Mouse (Mus musculus): Measurements from ENCODE around the gene Frat2. TPM values are rescaled to one million over a fixed set of nuclear protein-coding genes. Genes with fewer than 3 reads are reported as not detected.
"Not testable (repeated sequence)": the region's sequence is repeated elsewhere in the genome, so short reads cannot be mapped to it uniquely, and the experiment has no call there.

Frat2 gene
- polyA plus RNA-seq, 1 experiment, result 62.2 TPM

GRCm38 (mm10) chr19:41857086-41857762 is 9.3 kb upstream of the Frat2 start:
- H3K4me3 ChIP-seq (ENCODE audit: low read depth, low read length), result peak overlapping the region; percentile 14; the same call in 1 of the 2 replicates
- peaks cover 15% of the 10 kb centered on the region; the same call in 1 of the 2 replicates for H3K4me1 ChIP-seq (ENCODE audit: control insufficient read depth, insufficient read depth, insufficient read length, low read length)
- TF ChIP-seq POLR2A (IDR thresholded peaks at IDR 0.05; ENCODE audit: low read depth, low read length), result 0 out of 2 replicates have a peak, but pooled peaks have one; percentile 9
- TF ChIP-seq CTCF (IDR thresholded peaks at IDR 0.05; ENCODE audit: extremely low read depth, insufficient read length, insufficient replicate concordance, low read depth, low read length), result no peak
- 19% methylated on average over 5 of the region's 5 CpGs for WGBS
- peak overlapping the region; percentile 96 for H3K27ac ChIP-seq (ENCODE audit: insufficient read depth, low read depth, low read length)
- H3K36me3 ChIP-seq (ENCODE audit: control insufficient read depth, insufficient read depth, low read length), result peaks cover 4% of the 10 kb centered on the region
- H3K27me3 ChIP-seq (ENCODE audit: control insufficient read depth, insufficient read depth, low read length), result no peaks in the 10 kb centered on the region

- no peak overlapping the region for H3K27ac ChIP-seq (ENCODE audit: insufficient read depth, low read depth, low read length)
- H3K4me3 ChIP-seq (ENCODE audit: low read depth, low read length), result no peak overlapping the region
- peaks cover 9% of the 10 kb centered on the region; the same call in 1 of the 2 replicates for H3K4me1 ChIP-seq (ENCODE audit: control insufficient read depth, insufficient read depth, insufficient read length, low read length)
- no peaks in the 10 kb centered on the region for H3K27me3 ChIP-seq (ENCODE audit: control insufficient read depth, insufficient read depth, low read length)
- TF ChIP-seq POLR2A (IDR thresholded peaks at IDR 0.05; ENCODE audit: low read depth, low read length), result no peak
- 88% methylated on average over 4 of the region's 4 CpGs for WGBS
- no peaks in the 10 kb centered on the region for H3K36me3 ChIP-seq (ENCODE audit: control insufficient read depth, insufficient read depth, low read length)
Measured at GRCm38 (mm10) chr19:41852423-41852822, 4.5 kb upstream of the Frat2 start.

GRCm38 (mm10) chr19:41850719-41851543 is 3.0 kb upstream of the Frat2 start:
- WGBS, result 33% methylated on average over 14 of the region's 14 CpGs
- H3K4me1 ChIP-seq (ENCODE audit: control insufficient read depth, insufficient read depth, insufficient read length, low read length), result no peaks in the 10 kb centered on the region; the same call in none of the 2 replicates
- H3K27me3 ChIP-seq (ENCODE audit: control insufficient read depth, insufficient read depth, low read length), result no peaks in the 10 kb centered on the region
- TF ChIP-seq POLR2A (IDR thresholded peaks at IDR 0.05; ENCODE audit: low read depth, low read length) (no peak), CTCF (IDR thresholded peaks at IDR 0.05; ENCODE audit: extremely low read depth, insufficient read length, insufficient replicate concordance, low read depth, low read length) (no peak)
- H3K27ac ChIP-seq (ENCODE audit: insufficient read depth, low read depth, low read length), result 0 out of 2 replicates have a peak overlapping the region, but pooled peaks have one; percentile 12
- no peaks in the 10 kb centered on the region for H3K36me3 ChIP-seq (ENCODE audit: control insufficient read depth, insufficient read depth, low read length)
- no peak overlapping the region for H3K4me3 ChIP-seq (ENCODE audit: low read depth, low read length)

- Histone ChIP-seq H3K27ac (ENCODE audit: insufficient read depth, low read depth, low read length) (no peak overlapping the region), H3K27me3 (ENCODE audit: control insufficient read depth, insufficient read depth, low read length) (no peaks in the 10 kb centered on the region), H3K4me1 (ENCODE audit: control insufficient read depth, insufficient read depth, insufficient read length, low read length) (peaks cover 2% of the 10 kb centered on the region), H3K4me3 (ENCODE audit: low read depth, low read length) (no peak overlapping the region), H3K36me3 (ENCODE audit: control insufficient read depth, insufficient read depth, low read length) (no peaks in the 10 kb centered on the region)
- whole genome bisulfite sequencing, result 41% methylated on average over 6 of the region's 6 CpGs
- no peak for TF ChIP-seq CTCF (IDR thresholded peaks at IDR 0.05; ENCODE audit: extremely low read depth, insufficient read length, insufficient replicate concordance, low read depth, low read length)
- no peak for TF ChIP-seq POLR2A (IDR thresholded peaks at IDR 0.05; ENCODE audit: low read depth, low read length)
Measured at GRCm38 (mm10) chr19:41850021-41850718, 2.2 kb upstream of the Frat2 start.

- H3K27ac ChIP-seq (ENCODE audit: insufficient read depth, low read depth, low read length), result peak overlapping the region; percentile 99
- not testable (repeated sequence) for H3K27me3 ChIP-seq (ENCODE audit: control insufficient read depth, insufficient read depth, low read length); H3K36me3 ChIP-seq (ENCODE audit: control insufficient read depth, insufficient read depth, low read length); H3K4me1 ChIP-seq (ENCODE audit: control insufficient read depth, insufficient read depth, insufficient read length, low read length)
- H3K4me3 ChIP-seq (ENCODE audit: low read depth, low read length), result peak overlapping the region; percentile 97
- under 1% methylated on average over 53 of the region's 53 CpGs for WGBS
Measured at GRCm38 (mm10) chr19:41847614-41847991, 329 bp downstream of the Frat2 start.

GRCm38 (mm10) chr19:41847091-41847581 is 796 bp downstream of the Frat2 start:
- under 1% methylated on average over 64 of the region's 64 CpGs for WGBS
- Histone ChIP-seq H3K27ac (ENCODE audit: insufficient read depth, low read depth, low read length) (peak overlapping the region; percentile 99), H3K27me3 (ENCODE audit: control insufficient read depth, insufficient read depth, low read length) (no peaks in the 10 kb centered on the region), H3K36me3 (ENCODE audit: control insufficient read depth, insufficient read depth, low read length) (no peaks in the 10 kb centered on the region), H3K4me1 (ENCODE audit: control insufficient read depth, insufficient read depth, insufficient read length, low read length) (peaks cover 5% of the 10 kb centered on the region), H3K4me3 (ENCODE audit: low read depth, low read length) (peak overlapping the region; percentile 97)
- TF ChIP-seq CTCF (IDR thresholded peaks at IDR 0.05; ENCODE audit: extremely low read depth, insufficient read length, insufficient replicate concordance, low read depth, low read length), result no peak
- no peak for TF ChIP-seq POLR2A (IDR thresholded peaks at IDR 0.05; ENCODE audit: low read depth, low read length)
